Mouse (Mus musculus) kidney, adult 11 months (tissue): ENCODE data around the gene Sh3d19.

Source experiments
- DNase-seq: peaks from one replicate; pipeline ENCODE4 v3.0.0; 2022

The Sh3d19 gene

DNA sequence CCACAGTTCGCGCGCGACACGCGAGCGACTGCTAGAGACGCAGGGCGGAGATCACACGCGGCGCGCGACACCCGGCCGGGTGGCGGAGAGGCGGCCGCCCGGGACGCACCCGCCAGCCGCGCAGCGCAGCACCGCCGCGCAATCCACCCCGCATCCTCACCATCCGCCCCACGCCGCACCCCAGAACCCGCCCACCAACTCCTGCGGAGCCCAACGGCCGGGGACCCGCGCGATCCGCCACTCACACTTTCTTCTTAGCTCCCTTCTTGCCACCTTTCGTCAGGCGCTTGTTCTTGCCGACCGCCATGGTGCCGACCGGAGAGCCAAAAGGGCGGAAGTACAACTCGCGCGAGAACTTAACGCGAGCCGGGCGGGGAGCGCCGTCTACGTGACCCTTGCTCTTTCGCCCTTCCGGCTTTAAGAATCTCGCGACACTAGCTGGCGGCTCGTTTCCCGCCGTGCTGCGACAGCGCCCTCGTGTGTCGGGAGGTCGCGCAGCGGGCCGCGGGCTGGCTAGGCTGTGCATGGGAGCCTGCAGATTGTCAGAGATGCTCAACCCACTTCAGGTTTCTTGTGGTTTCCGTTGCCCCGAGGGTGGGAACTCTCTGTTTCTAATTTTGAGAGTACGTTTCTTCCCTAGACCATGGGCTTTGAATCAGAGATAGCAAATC lies 171.5 kb downstream of the Sh3d19 start, which contains the start of gene Rps3a1:
TSS of gene Rps3a1 (minus strand) at position 440 of the 671 bp plus-strand sequence.
- peak; percentile 96 for DNase-seq

DNA sequence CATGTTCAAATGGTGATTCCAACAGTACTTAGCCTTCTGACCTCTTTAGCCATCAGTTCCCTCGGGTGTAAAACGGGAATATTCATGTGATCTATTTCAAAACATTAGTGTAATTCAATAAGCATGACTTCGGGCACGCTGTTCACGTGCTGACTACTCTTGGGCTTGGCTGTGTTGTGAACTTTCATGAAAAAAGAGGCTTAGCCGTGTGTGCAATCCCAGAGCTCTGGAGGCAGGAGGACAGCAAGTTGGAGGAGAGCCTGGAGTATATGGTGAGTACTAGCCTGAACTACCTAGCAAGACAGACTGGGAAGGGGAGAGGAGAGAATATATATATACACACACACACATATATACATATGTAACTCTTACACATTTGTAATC lies 172.0 kb downstream of the Sh3d19 start:
- DNase-seq = no peak

DNA sequence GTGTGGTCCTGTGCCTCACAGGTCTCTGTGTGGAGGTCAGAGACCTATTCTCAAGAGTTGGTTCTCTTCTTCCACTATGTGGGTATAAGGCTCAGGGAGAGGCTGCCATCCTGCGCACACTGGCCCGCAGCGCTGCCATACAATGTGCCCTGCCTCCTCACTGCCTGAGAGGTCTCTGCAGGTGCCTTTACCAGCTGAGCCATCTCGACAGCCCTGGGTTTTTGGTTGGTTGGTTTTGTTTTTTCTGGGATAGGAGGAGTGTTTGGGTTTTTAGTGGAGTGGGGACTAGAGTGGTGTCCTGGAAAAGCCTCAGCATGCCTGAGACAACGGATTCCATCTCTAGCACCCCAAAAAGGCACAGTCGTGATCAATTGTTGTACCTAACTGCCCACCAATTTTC lies 172.4 kb downstream of the Sh3d19 start:
- no peak for DNase-seq

DNA sequence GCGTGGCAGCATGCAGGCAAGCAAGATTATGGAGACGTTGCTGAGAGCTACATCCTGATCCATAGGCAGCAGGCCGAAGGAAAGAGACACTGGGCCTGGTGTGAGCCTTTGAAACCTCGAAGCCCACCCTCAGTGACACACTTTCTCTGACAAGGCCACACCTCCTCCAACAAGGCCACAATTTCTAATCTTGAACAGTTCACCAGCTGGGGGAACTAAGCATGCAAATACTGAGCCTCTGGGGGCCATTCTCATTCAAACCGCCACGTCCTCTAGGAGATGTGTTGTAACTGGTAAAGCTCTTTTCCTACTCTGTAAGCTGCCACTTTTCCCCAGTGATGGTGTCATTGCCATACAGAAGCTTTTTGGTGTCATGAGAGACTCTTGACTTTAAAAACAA lies 178.2 kb downstream of the Sh3d19 start:
- DNase-seq = no peak

DNA sequence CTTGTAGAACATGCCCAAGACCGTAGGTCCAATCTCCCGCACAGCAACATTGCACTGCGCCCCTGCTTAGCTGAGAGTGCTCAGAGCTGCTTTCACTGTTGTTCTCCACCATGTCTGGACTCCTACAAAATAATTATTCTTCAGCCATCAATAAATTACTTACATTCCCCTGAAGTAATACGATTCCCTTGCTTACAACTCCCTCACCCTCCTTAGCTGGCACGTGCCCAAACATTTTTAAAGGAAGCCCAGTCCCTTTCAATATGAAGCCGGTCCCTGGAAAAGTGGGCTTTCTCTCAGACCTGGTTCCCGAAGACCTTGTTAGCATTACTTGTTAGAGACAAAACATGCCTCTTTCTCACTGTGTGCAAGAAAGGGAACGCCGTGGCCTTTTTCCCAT lies 178.6 kb downstream of the Sh3d19 start:
- no peak for DNase-seq

DNA sequence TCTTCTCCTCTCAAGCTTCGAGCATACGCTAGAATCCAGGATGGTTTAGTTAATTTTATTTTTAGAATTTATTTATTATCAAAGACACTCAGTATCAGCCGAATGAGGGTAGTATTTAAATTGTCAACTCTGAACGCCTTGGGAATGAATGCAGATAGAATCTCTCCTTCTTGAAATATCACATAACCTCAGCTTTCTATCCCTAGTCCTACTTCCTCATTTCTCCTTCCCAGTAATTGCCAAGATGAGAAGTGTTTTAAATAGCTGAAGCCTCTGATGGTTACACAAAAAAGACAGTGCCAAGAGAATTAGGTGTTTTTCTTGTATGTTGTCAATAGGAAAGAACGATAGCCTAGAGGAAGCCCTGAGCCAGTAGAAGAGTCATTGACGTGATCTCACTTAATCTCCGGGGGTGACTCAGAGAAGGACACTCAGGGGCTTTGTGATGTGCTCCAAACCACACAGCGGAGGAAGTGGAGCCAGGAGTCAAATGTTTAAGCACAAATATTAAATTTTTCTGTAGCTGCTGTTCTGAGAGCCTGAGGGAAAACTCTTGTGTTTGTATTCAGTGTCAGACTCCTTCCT lies 198.0 kb downstream of the Sh3d19 start:
- no peak for DNase-seq

DNA sequence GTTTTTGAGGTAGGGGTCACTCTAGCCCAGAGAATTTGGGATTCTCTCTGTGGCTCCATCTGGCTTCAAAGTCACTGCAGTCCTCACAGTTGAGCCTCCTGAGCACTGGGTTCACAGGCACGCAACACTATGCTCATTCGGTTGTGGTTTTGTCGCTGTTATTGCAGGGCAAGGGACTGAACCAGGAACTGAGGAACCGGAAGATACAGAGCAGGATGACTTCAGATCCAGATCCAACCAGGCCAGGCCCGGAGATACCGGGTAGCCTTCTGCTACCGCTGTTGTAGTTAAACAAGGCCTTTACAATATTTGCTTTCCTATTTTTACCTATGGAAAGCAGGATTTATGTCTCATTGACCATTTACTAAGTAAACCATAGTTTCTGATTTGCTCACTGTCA lies 208.8 kb downstream of the Sh3d19 start:
- no peak for DNase-seq
